Mouse (Mus musculus): ENCODE measurements around the gene Srgap2.
"Not testable (repeated sequence)": the region's sequence is repeated elsewhere in the genome, so short reads cannot be mapped to it uniquely, and the experiment has no call there.

Srgap2 gene

DNA sequence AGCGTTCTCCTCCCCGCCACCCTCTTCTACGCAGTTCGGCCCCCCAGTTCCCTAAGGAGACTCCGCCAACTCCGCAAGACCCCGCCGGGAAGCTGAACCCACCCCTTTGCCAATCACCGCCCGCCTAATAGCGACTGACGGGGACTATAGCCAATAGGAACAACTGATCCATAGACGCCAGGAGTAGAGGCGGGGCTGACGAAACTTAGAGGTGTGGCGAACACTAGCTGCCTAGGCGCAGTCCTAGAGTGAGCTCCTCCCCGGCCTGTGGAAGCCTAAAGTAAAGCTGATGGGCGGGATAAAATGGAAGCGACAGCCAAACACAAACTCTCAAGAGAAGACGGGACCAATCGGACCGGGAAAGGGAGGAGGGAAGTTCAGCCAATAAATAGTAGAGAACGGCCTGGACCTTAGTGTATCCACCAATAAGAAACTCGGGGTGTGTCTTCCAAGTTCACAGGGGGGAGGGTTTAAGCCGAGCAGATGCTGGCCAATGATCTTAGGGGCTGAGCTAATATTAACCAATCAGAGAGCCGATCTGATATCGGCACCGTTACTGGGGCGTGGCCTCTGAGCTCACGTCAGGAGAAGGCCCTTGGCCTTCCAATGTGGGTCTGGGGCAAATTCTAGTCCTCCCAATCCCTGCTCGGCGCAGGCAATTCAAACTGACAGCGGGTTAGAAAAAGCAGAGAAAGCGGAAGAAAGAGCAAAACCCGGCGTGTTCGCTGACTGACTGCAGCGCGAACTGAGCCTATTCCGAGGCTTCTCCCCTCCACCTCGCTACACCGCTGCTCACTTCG, at the start of gene Srgap2, which contains the start of gene Fam72a:
Gene Srgap2, minus strand, starts transcription at position 72 of the 800 bp plus-strand sequence.
Gene Fam72a, plus strand, starts transcription at position 623 of the 800 bp plus-strand sequence.
- peak; percentile 100 for DNase-seq (ENCODE audit: low read depth, low spot score)

DNA sequence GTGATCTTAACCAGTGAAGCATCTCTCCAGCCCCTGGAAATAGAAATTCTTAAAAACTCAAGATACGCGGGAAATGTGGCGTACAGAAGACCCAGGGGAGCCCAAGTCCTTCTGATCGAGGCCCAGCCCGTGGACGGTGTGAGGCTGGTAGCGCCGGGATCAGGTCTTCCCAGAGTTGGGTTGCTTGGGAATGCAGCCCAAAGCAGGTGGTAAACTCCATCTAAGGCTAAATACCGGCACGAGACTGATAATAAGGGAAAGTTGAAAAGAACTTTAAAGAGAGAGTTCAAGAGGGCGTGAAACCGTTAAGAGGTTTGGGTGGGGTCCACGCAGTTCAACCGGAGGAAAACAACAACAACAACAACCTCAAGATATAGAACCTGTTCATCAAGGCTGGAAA, 46.6 kb upstream of the Srgap2 start:
- peak; percentile 64 for DNase-seq (ENCODE audit: low read depth, low spot score)

DNA sequence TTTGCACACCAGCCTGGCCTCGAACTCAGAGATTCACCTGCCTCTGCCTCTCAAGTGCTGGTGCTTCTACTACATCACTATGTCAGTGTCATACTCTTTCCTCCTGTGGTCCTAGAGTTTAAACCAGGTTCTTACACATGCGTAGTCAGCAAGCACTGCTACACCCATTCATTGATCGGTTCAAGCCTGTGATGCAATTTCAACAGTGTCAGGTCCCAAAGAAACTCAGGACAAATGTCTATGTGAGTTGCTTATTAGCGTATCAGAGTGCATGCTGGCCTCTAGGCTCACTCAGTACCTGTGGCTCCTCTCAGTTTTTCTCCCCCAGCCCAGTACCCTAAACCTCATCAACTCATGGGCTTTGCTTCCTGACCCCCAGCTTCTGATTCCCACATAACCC, 43.2 kb upstream of the Srgap2 start:
- DNase-seq (ENCODE audit: low read depth, low spot score): no peak

DNA sequence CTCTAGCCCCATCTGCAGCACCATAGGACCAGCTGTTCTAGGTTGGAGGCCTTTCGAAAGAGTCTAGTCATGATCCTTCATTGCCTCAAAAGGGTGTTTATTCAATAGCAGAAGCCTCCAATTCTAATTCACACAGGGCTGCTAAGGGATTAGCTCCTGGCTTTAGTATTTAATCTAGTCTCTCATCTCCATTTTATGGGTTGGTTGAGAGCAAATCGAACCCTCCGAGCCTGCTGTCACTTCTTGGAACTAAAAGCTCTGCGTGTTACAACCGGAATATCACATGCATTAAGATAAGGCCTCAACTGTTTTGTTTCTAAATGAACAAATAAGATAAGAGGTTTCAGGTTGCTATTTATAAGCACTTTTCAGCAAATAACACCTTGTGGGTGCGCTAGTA, 42.6 kb upstream of the Srgap2 start:
- DNase-seq (ENCODE audit: low read depth, low spot score): no peak

DNA sequence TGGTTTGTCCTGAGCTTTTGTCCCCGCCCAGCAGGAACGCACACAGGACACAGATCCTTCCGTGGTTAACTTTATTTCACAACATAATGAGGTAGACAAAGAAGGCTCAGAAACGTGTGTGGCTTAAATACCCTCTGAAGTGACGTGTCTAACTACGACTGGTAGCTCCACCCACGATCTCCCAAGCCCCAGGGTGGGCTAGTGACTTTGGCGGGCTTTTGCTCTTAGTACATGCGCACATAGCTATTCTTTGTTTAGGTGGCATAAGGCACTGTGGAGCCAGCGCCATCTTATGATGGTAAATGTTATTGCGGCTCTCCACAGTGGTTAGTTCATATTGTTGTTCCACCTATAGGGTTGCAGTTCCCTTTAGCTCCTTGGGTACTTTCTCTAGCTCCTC, 38.9 kb upstream of the Srgap2 start:
- not testable (repeated sequence) for DNase-seq (ENCODE audit: low read depth, low spot score)

DNA sequence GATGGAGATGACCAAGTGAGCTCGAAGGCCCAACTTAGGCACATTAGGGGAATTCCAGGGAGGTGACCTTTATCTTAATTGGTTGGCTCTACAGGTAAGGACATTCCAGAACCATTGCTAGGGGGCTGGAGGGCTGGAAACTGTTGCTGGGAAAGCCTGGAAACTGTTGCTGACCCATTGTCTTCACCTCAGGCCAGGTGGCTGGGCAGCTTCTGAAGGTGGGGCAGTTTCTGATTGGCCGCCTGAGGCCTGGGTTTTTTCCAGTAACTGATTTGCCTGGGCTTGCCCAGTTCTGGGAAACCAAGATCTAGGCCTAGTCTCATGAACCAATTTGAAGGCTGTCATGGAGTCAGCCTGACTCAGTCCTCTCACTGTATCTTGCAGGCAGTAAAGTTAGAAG, 34.9 kb upstream of the Srgap2 start:
- DNase-seq (ENCODE audit: low read depth, low spot score): no peak

DNA sequence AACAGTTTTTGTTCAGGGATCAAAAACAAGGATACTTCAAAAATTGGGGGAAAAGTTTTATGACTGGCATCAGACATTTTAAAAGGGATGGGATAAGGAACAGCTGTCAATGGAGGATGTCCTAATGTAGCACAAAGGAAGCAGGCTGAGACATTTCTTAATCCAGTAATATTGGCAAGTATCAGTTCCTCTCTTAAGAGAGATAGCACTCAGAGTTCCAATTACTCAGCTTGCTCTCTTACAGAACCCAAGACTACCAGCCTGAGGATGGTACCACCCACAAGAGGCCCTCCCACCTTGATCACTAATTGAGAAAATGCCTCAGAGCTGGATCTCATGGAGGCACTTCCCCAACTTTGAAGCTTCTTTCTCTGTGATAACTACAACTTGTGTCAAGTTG, 33.3 kb upstream of the Srgap2 start:
- no peak for DNase-seq (ENCODE audit: low read depth, low spot score)

DNA sequence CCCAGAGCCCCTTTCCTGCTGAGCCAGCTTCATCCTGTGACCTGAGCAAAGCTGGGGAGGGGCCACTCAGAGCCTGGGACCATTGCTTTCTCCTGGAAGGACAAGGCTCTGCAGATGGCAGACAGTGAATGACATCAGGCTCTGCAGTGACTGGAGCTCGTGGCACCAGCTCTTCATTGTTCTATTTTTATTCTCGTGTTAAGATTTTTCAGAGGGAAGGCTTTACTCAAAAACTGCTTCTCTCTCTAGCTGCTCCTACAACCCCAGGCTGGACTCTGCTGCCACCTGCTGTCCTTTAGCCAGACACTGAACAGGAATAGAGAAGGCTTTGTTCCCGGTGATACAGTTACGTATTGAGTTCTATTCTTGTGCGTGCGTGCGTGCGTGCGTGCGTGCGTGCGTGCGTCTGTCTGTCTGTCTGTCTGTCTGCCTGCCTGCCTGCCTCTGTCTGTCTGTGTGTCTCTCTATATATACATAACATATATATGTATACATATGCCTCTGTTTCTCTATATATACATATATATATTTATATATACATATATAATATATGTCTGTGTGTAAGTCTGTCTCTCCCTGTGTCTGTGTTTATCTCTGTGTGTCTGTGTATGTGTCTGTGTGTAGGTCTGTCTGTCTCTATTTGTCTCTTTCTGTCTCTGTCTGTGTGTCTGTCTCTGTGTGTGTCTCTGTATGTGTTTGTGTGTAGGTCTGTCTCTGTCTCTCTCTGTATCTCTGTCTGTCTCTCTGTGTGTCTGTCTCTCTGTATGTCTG, 28.1 kb upstream of the Srgap2 start:
- peak; percentile 97 for DNase-seq (ENCODE audit: low read depth, low spot score)

DNA sequence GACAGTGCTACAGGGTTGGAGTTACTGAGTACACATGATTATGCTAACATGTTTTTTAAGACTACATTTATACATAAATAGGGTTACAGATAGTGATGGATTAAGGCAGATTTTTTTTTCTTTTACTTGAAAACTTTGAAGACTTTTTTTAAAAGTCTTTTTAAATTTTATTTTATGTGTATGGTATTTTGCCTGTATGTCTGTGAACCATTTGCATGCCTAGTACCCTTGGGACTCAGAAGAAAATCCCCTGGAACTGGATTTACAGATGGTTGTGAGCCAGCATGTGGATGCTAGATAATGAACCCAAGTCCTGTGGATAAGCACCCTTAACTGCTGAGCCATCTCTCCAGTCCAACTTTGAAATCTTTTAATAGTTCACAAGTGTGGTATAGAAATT, 26.3 kb upstream of the Srgap2 start:
- no peak for DNase-seq (ENCODE audit: low read depth, low spot score)

DNA sequence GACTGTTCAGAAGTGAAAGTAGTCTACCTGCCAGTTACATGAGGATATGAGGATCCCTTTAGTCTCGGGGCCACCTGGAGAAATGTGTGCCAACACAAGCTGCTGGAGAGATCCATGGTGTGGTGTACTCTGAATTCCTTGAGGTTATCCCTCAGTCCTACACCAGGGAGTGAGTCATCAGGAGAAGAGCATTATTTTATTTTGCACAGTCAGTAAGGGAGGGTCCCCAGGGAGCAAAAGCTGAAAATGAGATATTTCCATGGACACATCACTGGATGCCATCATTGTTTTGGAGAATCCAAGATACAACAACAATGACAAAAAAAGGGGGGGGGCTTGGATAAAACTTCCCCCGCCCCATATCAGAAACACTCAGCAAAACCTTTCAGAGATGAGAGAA, 24.8 kb upstream of the Srgap2 start:
- DNase-seq (ENCODE audit: low read depth, low spot score): peak; percentile 95

DNA sequence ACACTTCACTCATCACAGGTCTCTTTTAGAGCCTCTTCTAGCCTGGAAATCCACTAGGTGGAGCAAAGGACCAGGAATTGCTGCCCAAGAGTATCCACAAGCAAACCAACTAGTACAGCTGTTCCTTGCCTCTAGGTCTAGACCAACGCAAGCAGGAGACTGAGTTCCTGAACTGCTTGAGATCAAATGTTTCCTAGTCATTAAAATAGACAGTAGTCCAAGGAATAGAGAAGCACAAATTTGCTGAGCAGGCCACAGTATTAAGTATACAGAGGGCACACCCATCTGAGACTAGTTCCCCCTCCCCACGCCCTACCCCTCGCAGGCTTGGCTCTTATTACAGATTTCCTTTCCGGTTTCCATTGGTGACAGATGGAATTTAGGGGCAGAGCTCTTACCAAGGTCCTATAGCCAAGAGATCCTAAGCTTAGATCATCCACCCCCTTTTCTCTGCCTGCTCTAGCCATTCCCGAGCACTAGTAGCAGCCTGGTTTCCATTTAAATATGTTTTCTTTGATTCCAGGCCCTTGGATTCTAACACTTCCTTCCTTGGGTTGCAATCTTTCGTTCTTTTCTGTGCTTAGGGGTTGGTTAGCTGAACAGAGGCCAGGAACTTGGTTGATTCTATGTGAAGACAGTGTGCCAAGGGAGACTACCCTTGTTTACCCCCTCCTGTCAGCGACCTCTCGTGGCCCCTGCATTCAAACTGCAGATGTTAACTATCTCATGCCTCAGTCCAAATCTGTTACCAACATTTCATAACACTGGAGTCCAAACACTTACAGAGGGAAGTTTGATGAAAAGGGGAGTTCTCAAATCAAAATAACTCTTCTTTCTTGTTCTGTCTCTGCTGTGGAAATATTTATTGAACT, 21.6 kb upstream of the Srgap2 start:
- DNase-seq (ENCODE audit: low read depth, low spot score): peak; percentile 73

DNA sequence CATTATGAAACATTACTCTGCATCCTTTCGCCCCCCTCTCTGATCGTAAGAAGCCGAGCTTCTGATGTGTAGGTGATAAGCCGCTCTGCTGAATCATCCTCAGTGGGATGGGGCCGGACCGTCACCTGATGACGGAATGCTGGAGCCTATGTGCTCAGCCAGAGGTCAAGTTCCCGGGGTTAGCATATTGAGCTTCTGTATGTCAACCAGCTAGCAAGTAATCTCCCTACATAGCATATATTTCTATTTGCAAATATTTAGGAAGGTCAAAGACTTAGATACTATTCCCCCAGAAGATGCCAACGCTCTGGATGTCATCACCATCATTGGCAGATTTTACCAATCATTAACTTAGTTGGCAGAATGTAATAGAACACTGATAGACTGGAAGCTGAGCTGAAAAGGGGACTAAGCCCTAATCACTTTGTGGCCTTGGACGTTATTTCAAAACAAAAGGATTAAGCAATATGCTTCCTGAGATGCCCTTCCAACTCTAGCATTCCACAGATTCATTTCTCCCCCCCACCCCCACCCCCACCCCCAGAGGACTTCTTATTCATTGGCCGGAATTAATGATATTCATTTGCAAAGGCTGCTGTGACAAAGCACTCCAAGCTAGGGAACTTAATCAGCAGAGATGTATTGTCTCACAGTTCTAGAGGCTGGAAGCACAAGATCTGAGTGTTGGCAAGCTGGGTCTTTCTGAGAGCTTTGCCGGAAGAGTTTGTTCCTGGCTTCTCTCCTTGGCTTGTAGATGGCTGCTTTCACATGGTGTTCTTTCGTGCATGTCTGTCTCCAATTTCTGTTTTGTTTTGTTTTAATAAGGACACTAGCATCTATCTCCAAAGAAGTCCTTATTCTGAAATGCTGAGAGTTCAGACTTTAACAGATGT, 19.9 kb upstream of the Srgap2 start:
- no peak for DNase-seq (ENCODE audit: low read depth, low spot score)

DNA sequence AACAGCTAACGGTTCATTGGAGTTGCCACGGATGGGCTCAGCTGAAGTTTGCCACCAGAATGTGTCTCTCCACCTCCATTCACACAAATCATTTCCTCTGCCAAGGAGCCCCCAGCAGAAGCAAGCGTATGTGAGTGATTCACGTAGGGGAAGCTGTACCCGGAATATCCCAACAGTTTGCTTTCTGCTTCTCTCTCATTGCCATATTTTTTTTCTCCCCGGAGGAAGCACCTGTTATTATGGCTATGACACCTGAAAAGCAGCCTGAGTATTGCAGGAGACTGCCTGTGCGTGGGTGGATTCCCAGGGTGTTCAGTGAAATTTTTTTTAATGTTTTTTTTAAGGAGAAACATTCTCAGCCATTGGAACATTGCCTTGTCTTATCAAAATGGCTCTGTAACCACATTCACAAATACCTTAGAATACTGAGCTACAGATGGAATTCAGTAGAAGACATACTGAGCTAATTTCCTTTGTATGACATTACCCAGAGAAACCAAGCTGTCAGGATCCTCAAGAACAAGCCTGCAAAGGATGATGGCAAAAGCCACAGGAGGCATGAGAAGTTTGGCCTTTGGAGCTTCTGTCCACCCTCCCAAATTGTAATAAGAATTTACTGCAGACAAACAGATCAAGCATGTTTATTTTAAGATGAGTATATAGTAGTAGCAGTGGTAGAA, 16.9 kb upstream of the Srgap2 start:
- DNase-seq (ENCODE audit: low read depth, low spot score): peak; percentile 25

DNA sequence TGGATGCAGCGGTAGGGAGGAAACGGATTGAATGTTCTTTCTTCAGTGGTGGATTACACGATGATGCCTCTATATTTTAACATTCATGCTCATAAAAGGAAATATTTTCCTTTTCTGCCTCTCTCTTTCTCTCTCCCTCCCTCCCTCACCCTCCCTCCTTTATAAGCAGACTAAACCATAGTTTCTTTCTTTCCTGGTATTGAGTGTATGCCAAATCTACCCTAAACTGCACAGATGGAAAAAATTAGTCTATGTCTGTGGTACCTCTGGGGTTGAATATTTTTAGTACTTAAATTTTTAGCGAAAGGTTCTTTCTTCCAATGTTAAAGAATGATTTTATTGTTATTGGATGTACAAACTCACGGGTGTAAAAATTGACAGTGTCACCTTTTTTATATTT, 14.8 kb upstream of the Srgap2 start:
- peak; percentile 68 for DNase-seq (ENCODE audit: low read depth, low spot score)

DNA sequence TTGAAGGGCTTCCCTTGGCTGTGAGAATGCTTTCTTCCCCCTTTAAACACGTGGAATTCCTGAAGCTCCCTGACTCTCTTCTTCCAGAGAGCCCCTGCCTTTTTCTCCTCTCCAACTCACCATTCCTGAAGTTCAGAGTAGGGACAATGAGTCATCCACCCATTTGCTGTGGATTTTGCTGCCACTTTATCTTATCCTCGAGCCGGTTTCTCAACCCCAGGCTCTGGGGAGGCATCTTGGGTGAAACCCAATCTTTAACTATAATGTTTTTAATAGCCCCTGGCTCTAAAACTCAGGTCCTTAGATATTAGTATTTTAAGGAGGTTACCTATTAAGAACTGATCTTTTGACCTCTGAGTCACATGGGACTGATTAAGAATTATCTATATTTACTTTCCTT, 14.3 kb upstream of the Srgap2 start:
- peak; percentile 75 for DNase-seq (ENCODE audit: low read depth, low spot score)

DNA sequence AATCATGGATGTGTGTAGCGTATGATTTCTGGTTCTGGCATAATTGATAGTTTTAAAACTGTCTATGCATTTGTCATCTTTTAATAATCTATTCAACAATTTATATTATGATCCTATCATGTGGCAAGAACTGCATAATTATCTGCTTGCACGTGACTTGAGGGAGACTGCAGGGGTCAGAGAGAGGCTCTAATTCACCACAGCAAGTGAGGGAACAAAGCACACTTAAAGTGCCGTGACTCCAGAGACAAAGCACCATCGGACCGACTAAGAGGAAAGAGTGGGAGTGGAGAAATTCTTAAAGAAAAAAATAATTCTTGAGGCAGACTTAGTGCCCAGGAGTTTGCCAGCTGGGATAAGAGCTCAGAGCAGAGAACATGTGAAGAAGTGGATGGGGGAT, 13.6 kb upstream of the Srgap2 start:
- no peak for DNase-seq (ENCODE audit: low read depth, low spot score)

DNA sequence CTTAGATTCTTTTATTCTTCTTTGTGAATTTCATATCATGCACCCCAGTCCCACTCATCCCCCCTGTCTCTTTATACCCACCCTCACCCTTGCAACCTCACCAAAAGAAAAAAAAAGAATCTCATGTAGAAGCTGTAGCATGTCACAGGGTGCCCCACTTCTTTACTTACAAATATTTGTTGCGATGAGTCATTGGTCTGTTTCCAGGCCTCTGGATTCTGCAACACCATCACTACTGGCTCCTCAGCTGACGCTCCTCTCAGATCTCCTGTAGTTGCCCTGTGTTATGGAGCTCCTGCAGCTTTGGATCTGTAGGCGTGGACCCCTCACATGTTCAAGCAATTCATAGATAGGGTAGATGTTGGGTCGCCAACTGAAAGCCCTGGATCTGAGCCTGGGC, 12.6 kb upstream of the Srgap2 start:
- peak; percentile 92 for DNase-seq (ENCODE audit: low read depth, low spot score)

DNA sequence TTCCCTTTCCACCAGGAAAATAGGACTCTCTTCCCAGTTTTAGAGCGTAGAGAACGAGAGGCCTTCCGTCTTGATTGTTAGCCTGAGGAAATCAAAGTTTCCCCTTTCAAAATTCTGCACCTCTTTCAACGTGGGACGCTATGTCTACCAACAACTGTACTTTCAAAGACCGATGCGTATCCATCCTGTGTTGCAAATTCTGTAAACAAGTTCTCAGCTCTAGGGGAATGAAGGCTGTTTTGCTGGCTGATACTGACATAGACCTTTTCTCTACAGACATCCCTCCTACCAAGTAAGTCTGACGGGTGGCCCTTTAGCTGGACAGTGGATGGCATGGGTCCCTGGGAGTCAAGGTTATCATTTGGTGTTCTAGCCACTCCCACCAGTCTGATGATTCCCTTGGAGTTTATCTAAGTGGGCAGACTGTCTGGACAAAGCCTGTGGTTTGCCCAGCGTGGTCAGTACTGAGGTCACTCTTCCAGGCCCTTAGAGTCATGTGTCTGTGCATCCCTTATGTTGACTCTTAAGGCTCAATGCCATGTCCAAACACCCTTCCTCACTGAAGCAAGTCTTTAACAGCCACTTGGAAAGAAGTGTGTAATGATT, 1.5 kb upstream of the Srgap2 start:
- peak; percentile 73 for DNase-seq (ENCODE audit: low read depth, low spot score)

DNA sequence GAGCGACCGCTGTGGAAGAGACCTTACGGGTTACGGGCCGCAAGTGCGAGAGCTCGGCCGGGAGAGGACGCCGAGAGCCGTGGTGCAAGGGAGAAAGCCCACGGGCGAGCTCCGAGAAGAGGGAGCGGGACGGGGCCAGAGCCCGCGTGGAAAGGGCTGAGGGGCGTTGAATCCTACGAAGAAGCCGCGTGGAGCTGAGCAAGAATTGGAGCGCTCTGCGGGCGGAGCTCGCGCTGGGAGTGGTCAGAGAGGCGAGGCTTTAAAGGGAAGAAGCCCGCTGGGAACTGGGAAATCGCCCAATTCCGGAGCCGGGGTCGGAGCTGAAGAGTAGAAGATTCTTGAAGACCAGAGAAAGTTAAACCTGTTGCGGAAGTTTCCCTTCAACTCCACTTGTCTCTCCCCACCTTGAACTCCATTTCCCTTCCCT, 942 bp upstream of the Srgap2 start:
- DNase-seq (ENCODE audit: low read depth, low spot score): peak; percentile 87
